Mouse (Mus musculus) ovary, postnatal 36 days (tissue): ENCODE measurements around the gene Dync2li1.

Experiments used
- DNase-seq: peaks from one replicate; pipeline ENCODE4 v3.0.0; 2022; ENCODE audit warnings: low spot score, mixed read lengths

The Dync2li1 gene

GRCm38 (mm10) chr17:84685286-84685685 is 59.0 kb downstream of the Dync2li1 start:
- no peak for DNase-seq

GRCm38 (mm10) chr17:84687994-84688393 is 61.7 kb downstream of the Dync2li1 start:
- no peak for DNase-seq

- no peak for DNase-seq
Measured at GRCm38 (mm10) chr17:84688834-84689233, 62.5 kb downstream of the Dync2li1 start.

DNA sequence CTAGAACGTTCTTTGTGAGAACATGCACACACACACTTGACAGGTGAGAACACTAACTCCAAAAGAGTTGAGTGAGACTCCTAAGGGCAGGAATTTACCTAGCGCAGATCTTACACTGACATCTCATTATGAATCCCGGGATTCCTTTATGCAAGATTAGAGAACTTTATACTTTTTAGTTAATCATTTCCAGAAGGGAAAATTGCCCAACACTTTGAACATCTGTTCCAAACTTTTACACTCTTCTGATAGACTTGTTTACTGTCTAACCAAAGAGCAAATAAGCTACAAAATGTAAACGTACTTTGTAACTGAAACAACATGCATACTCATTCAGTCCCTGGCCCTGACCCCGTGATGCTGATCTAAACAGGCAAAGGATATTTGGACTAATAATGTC is 63.0 kb downstream of the Dync2li1 start:
- no peak for DNase-seq

- no peak for DNase-seq
Measured at GRCm38 (mm10) chr17:84690111-84690510, 63.8 kb downstream of the Dync2li1 start.

DNA sequence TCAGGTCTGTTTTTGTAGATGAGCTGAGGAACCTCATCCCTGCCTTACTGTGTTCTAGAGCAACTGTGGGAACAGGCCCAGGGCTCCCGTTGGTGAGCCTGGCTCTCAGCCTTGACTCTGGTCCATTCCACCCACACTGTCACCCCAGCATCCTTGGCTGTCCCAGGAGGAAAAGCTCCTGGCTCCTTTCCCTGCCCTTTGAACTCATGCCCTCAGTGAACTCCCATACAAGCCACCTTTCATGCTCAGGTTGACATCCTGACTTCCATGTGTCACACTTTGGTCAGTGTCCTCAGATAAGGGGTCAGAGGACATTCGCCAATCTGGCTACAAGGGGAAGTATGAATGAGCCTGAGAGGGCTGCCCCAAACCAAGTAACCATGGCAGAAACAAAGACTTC is 67.4 kb downstream of the Dync2li1 start:
- no peak for DNase-seq

- no peak for DNase-seq
Measured at GRCm38 (mm10) chr17:84696537-84696936, 70.2 kb downstream of the Dync2li1 start.

DNA sequence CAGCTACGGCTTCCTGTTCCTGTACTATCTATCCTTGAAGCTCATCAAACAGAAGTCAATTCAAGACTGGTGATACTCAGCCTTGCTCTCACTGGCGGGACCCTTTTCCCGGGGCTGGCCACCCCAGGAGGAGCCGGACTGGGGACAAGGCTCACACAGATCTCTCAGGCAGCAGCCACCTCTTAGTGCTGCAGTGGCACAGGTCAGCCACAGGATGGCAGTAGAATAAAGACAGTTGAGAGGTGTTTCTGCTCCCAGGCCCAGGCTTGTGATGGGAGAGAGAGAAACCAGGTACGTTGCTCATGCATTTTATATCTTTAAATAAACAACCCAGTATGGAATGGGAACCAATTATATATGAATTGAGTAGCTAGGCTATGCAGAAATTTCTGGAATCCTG is 72.4 kb downstream of the Dync2li1 start:
- peak; percentile 44 for DNase-seq
